Mouse (Mus musculus): ENCODE results near the gene Ccdc102a. TPM values are rescaled to one million over a fixed set of nuclear protein-coding genes. Genes with fewer than 3 reads are reported as not detected.

Ccdc102a gene
- total RNA-seq, 2 experiments from 2014 or later = 1.3 to 2.1 TPM

DNA sequence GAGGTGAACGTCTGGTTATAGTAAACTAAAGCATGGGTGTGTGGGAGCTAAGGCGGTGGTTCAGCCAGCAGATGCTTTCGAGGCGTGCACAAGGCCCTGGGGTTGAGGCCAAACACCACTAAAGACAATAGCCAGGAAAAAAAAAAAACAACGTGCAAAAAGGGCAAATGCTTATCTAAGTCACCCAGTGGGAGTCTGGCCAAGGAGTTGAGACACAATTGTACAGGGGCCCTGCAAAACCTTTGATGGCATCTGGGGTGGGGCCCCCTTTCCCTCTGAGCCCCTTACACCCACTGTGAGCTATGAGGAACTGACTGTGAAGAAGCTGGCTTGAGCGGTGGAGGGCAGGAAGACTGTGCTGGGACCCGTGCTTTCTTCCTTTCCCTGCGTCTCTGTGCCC lies 4.7 kb upstream of the Ccdc102a start:
- no peak for DNase-seq (ENCODE audit: low spot score in 2 of 2)

DNA sequence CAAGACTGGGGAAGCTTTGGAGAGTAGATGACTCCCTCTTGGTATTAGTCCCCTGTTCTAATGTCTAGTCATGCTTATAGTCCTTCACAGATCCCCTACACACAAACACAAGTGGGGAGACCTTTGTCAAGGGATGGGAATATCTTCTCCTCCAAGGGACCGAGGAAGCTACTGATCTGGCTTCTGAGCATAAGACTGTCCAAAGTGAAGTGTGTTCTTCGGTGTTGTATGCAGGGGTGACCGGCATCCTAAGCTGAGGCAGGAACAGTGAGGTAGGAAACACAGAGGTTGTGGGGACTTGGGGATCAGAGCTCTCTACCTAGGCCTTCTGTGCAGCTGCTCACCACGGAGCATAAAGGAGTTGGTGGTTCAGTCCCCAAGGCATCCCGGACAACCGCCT lies 4.3 kb upstream of the Ccdc102a start:
- no peak for DNase-seq (ENCODE audit: low spot score in 2 of 2)

DNA sequence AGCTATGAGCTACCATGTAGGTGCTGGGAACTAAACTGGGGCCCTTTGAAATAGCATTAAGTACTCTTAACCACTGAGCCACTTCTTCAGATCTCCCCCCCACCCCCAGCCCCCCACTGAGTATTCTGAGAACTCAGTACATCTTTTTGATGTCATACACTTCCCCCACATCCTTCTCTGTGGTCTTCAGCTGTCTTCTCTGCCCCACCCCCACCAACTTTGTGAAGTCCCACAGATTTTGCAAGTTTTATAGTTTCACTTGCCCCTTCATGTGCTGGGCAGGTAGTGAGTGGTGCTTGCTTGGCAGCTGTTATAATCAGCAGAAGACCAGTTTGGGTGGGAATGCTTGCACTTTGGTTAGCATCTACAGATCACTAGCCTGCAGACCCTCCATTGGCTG lies 1.4 kb upstream of the Ccdc102a start:
- DNase-seq (ENCODE audit: low spot score in 2 of 2) = no peak

DNA sequence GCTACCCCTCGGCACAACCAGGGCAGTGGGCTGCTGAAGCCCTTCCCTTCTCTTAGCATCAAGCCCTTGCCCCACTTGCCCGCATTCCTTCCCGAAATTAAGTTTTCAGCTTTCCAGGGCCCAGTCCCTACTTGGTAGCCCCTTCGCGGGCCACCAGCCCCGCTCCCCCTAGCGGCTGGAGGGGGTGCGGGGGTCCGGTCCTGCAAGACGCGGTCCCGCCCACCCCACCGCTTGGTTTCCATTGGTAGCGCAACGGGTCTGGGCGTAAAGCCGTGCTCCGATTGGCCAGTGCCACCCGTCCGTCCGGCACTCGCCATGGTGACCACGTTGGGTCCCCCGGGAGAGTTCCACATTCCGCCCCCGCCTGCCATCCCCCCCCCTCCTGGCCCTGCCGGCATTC lies 546 bp downstream of the Ccdc102a start:
- peak in 1 of 2 experiments; percentile 67 for DNase-seq (ENCODE audit: low spot score in 2 of 2)

DNA sequence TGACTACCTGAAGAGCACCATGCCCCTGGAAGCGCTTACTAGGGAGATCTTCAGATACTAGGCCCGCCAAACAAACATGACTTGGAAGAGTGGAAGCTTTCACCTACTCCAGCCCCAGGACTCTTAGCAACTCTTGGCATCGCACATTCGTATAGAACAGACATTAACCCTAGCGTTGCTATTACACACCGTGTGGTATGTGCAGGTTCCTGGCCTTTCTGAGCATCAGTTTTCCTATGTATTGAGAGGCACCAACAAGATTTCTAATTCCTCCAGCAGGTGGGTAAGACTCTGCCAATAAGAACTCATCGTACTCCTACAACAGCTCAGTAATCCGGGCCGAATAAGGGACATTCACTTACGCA lies 956 bp downstream of the Ccdc102a start:
- DNase-seq (ENCODE audit: low spot score in 2 of 2) = no peak

DNA sequence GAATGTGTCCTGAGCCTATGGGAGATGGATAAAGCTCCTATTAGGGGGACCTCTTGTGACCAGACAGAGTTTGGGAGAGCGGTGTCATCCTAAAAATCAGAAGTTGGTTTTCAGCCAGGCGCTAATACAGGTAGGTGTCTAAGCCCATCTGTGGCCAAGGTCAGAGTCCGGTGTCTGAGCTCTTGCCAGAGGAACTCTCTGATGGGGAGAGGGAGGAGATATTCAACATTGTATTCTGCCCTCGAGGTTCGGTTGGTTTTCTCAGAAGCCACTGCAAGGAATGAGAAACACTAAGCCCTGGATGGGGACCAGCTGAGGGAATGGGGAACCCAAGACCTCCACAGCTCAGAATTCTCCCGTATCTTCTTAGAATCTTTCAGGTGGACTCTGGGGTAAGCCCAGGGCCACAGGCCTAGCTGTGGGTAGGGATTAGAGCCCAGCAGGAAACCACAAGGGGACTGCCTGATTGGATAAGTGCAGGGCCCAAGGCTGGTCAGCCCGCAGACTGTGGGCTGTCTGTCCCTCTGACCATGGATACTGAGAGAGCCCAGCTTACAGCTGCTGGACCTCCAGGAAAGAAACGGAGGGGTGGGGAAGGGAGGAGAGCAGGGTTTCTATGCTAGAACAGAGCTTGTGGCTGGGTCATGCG lies 1.5 kb downstream of the Ccdc102a start:
- DNase-seq (ENCODE audit: low spot score in 2 of 2) = no peak

DNA sequence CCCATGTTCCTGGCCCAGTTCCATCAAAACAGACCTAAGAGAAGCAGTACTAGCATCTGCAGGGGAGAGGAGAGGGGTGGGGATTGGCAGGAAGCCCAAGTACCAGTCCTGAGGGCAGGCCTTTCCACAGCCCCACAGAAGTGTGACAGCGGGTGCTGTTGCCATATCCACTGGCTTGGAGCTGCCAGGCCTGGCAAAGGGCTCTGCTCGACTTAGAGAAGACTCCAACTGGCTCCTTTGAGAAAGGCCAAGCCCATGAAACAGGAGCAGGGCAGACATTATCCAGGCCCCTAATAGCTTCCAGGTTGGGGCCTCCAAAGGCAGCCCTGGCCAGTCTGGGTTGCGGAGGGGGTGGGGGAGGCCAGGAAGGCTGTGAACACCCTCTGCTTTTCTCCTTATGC lies 3.2 kb downstream of the Ccdc102a start:
- peak in 1 of 2 experiments; percentile 11 for DNase-seq (ENCODE audit: low spot score in 2 of 2)

DNA sequence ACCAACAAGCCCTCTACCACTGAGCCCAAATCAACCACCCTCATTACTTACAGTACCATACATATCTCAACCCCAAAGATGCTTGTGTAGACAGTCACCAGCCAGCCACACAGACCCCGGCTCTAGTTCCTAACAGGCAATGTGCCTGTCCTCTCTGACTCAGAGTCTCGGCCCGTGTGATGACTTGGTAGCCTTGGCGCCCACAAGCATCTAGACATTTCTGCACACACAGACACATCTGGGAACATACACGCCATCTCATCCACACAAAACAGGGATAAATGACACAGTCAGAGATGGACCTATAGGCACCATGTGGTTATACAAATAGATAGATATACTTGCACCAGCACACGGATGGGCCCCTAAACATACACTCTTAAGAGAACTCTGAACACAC lies 3.6 kb downstream of the Ccdc102a start:
- DNase-seq (ENCODE audit: low spot score in 2 of 2) = no peak

DNA sequence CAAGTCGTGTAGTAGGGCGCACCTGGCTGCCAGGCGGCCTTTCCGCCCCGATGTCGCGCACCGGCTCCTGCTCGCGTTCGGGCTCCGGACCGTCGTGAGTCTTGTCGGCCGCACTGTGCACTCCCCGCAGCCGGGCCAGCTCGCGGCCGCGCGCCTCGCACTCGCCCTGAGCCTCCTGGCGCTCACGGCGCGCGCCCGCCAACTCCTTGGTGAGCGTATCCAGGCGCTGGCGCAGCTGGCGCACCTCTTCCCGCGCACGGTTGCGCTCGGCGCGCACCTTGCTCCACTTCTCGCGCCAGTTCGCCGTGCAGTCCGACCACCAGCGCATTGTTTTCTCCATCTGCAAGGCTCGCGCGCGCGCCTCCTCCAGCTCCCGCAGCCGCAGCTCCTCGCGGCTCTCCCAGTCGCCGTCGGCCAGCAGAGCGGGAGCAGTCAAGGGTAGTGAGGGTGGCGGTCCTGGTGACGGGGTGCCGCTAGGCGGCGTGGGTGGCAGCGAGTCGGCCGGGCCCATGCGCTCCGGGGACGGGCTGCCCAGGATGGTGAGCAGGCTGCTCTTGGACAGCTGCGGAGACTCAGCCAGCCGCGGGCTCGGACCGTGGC lies 4.7 kb downstream of the Ccdc102a start:
- DNase-seq (ENCODE audit: low spot score in 2 of 2) = peak in 1 of 2 experiments; percentile 40

DNA sequence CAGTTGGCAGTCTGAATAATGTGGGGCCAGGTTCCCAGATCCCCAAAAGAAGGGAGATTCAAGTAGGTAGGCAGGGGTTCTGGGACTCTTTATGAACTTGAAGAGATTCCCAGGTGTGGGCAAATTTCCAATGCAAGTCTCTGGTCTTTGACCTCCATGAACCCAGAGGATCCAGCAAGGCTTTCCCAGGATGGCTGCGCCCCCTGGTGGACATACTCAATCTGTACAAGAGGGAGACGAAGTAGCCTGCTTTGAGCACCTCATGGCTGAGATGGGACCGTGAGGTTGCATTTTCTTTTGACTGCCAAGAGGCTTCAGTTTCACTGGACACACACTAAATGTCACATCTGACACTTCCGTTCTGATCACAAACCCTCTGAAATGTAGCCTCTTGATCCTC lies 9.1 kb downstream of the Ccdc102a start:
- peak in 1 of 2 experiments; percentile 74 for DNase-seq (ENCODE audit: low spot score in 2 of 2)

DNA sequence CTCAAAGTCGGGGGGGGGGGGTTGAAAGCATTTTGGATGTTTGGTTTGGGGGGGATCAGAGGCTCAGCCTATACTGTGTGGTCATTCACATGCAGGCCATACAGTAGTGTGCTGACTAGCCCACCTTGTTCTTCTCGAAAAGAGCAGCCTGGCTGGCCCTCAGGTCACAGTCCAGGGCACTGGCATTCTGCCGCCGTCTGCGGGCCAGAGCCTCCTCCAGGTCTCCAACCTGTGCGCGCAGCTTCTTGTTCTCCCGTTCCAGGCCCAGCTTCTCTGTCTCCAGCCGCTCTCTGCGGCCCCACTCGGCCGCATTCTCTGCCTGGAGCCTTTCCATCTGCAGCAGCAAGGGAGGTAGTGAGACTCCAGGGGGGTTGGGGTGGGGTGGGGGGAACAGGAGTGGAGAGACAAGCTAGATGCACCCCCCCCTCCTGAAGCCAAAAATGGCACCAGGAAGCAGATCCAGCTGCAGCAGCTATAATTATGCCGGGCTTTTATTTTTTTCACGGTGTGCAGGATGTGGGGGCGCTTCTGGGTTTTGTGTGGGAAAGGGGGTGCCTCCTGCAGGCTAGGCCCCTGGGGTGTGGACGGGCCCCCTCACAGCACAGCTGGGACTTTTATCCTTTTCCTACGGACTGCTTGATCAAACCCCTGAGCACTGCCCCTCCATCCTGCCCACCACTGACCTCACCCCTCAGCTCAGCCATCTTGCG lies 10.2 kb downstream of the Ccdc102a start:
- no peak for DNase-seq (ENCODE audit: low spot score in 2 of 2)

DNA sequence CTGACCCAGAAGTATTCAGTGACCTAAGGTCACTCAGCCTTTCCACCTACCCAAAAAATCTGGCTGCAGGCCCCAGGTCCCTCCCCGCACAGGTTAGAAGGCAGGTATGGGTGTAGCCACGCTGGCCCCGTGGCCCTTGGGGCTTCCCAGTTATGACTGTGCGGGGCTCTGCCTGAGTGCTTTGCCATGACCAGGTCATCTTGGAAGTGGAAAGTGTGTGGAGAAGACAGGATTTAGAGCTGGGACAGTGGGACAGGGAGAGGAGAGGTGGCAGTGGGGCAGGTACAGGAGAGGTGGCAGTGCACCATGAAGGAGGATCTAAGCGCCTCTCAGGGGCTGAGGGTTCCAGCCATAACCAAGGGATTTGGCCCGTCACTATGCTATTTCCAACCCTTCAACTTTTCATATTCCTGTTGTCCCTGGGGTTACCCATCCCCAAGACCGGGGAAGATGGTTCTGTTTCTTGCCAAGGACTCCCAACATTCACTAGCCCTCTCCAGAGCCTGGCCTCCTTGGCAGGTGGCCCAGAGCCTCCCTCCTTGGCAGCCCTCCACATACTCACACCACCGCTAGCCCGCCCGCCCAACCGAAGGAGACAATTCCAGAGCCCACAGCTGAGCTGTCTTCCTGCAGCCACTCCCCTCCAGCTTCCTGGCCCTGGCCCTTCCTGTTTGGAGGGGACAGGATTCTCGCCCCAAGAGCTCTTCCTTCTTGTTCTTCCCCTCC lies 13.3 kb downstream of the Ccdc102a start:
- DNase-seq (ENCODE audit: low spot score in 2 of 2) = peak in 1 of 2 experiments; percentile 43

DNA sequence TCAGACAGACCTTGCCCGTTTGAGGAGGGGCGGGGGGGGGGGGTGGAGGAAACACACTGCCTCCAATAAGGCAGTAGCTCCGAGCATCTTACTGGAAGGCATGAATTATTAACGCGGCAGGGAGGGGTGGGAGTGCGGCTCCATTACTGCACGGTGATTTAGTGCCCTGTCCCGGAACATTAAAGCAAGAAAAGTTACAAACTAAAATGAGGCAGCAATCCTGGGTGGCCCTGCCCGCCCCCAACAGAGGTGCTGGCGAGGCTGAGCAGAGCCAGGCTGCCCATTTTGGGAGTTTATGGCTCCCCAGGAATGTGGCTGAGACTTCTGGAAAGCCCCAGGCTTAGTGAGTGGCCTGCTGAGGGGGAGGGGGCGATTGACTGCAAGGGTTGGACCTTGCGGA lies 14.2 kb downstream of the Ccdc102a start:
- no peak for DNase-seq (ENCODE audit: low spot score in 2 of 2)

DNA sequence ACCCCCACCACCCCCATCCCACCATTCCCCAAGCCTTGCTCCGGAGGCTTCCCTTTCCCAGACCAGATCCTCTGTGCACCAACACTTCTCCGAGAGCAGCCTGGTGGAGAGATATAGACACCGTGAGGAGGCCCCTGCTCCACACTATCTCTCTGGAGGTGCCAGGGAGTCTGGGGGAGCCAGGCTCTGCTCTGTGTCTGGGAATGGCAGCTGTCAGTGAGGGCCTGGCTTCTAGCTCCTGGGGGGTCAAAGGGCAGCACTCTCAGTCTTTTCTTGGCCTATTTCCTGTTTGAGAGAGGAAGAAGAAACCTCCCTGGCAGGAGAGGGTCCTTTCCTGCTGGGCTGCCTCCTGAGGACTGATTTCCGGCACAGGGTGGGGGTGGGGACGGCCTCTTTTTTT lies 16.9 kb downstream of the Ccdc102a start:
- DNase-seq (ENCODE audit: low spot score in 2 of 2) = no peak

DNA sequence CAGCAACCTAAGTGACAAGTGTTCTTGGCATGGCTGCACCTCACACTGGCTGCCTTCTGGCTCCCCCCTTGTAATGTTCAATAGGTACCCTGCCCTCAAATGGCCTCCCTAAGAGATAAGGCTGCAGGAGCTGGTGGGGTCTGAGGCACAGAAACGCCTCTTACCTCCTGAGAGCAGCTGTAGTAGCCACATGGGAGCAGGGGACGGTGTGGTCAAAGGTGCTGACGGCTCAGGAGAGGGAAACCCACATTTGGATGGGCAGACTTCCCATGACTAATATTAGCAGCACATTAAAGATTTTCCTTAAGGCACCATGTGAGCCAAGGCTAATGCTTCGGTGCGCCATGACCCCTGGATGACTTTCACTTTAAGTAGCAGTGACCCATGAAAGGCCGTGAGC lies 17.3 kb downstream of the Ccdc102a start:
- no peak for DNase-seq (ENCODE audit: low spot score in 2 of 2)

DNA sequence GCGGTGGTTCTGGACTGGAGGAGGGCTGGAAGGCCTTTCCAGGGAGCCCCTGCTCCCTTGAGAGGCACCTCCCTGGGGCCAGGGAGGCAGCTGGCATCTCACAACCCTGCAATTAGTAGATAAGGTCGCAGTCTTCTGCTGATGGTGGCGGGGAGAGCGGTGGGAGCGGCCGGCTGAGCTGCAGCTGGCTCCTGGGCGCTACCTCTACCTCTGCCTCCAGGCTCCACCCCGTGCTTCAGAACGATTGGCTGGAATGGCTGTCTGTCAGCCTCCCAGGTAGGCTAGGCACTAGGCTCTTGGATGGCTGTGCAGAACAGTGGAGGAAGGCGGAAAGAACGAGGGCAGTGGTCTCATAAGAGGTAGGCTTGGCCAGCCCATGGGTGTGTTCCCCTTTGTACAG lies 18.6 kb downstream of the Ccdc102a start:
- no peak for DNase-seq (ENCODE audit: low spot score in 2 of 2)

DNA sequence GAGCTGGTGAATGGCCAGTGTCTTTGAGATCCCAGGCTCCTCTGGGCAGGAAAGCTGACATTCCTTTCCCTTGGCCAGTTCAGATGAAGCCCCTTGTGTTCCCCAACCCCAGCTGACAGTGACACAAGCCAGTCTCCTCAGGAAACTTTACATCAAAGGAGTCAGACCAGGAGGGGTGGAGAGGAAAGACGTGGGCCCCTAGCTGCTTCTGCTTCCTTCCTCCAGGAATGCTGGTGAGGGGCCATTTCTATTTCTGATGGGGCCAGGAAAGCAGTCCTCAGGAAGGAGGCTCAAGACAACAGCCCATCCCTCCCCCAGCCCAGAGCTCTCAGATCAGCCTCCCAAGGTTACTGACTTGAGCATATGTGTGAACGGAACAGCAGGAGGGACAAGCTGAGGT lies 25.0 kb downstream of the Ccdc102a start:
- no peak for DNase-seq (ENCODE audit: low spot score in 2 of 2)

DNA sequence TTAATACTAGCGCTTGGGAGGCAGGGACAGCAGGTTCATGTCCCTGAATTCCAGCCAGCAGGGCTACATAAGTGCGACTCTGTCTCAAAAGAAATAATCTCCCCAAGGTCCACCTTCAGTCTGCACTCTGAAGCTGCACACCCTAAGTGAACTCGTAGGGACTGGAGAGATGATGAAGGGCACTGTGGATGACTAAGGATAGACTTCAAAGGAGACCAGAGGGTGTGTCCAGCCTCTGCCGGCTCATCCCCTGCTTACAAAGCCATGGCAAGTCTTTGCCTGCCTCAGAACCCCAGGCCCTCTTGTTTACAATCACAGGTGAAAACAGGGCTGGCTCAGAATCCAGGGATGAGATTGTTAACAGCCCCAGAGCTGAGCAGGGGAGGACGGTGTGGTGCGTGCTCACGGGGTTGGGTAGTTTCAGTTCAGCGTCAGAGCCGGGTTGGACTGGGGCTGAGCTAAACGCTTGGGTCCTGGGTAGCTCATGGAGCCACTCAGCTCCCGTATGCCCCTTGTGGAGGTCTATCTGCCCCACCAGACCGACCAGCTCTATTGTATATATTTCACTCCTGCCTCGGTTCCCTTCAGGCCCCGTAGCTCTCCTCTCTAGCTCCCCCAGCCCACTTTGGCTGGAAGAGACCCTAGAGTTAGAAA lies 29.4 kb downstream of the Ccdc102a start:
- no peak for DNase-seq (ENCODE audit: low spot score in 2 of 2)

DNA sequence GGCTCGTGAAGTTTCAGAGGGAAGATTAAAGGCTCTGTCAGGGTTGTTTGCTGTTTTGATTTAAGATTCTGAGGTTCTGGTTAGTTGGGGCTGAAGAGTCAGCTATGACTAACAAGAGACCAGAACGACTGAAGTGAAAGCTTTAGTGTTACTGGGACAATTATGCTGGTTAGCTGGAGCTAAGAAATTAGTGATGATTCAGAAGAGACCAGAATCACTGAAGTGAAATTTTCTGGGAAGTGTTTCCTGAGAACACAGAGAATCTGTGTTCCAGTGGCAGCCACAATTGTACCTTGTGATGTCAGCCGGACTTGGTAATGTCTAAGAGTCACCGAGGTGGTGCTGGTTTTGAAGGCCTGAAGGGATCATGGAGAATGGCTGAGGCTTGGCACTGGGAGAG lies 37.2 kb downstream of the Ccdc102a start:
- DNase-seq (ENCODE audit: low spot score in 2 of 2) = no peak

DNA sequence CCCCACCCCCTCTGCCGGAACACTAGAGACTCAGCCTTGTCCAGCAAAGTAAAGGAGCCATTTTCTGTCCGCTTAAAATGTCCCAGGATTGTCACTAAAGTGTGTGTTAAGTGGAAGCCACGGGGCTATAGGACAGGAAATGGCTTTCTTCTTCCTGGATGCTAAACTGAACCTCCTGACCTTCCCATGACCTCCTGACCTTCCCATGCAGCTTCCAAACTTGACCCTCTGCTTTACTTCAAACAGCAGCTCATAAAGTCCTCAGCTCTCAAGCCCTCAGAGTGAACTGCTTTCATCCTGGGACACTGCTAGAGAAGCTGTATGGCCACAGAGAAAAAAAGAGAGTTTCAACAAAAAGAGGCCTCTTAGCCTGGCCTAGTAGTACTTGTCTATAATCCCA lies 41.1 kb downstream of the Ccdc102a start:
- DNase-seq (ENCODE audit: low spot score in 2 of 2) = no peak

DNA sequence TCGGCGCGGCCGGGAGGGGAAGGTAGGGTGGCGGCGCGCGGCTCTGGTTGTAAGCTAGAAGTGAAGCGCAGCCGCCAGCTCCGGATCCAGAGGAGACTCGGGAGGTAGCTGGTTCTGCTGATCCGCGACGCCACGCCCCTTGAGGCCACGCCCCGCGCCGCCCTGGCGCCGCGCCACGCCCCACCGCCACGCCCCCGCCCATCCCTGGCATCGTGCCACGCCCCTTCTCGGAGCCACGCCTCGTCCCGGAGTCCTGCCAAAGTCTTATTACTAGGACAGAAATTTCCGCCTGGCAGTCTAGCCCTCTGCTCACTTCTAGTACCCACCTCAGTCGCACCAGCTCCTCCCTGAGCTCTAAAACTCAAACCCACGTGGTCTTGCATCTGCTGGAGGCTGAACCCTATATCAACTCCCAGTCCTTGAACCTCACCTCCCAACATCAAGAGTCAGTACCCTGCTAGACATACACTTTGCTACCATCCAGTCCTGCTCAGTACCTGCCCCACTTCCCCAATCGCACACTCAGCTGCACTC lies 41.6 kb downstream of the Ccdc102a start, which contains the start of gene Dok4:
Dok4 (minus strand) TSS at position 134 of the 534 bp plus-strand sequence.
- DNase-seq (ENCODE audit: low spot score in 2 of 2) = peak in 1 of 2 experiments; percentile 77
